Mouse (Mus musculus) heart, adult 8-10 months (tissue): ENCODE results near the gene Olfr905. TPM values are rescaled to one million over a fixed set of nuclear protein-coding genes. Genes with fewer than 3 reads are reported as not detected.

Experiments used
- DNase-seq: peaks from one replicate; pipeline ENCODE4 v3.0.0; 2022; ENCODE audit warnings: low spot score
- total RNA-seq, 4 experiments: library from RNA; stranded (reverse); gene quantifications; 2 replicates each; pipeline ENCODE4 v1.2.4; 2022

Olfr905 gene
- total RNA-seq: not detected

GRCm38 (mm10) chr9:38470807-38471206 lies at the start of gene Olfr905:
Gene Olfr905 (plus strand): TSS chr9:38471107.
- no peak for DNase-seq

- no peak for DNase-seq
These were observed 47.1 kb upstream of the Olfr905 start for GRCm38 (mm10) chr9:38423801-38424200.

- no peak for DNase-seq
These were observed 43.9 kb upstream of the Olfr905 start for GRCm38 (mm10) chr9:38427026-38427425.

GRCm38 (mm10) chr9:38429155-38429554 lies 41.8 kb upstream of the Olfr905 start, which contains the start of gene Olfr901:
Gene Olfr901 (plus strand): TSS chr9:38429455.
- no peak for DNase-seq

- DNase-seq: no peak
These were observed 23.6 kb upstream of the Olfr905 start, which contains the start of gene Olfr902 for GRCm38 (mm10) chr9:38447352-38447751. Gene Olfr902 (plus strand): TSS chr9:38447652.

- DNase-seq: no peak
These were observed 8.1 kb upstream of the Olfr905 start, which contains the start of gene Olfr904 for GRCm38 (mm10) chr9:38462844-38463243. Gene Olfr904 (plus strand): TSS chr9:38463144.

GRCm38 (mm10) chr9:38486785-38487184 lies 15.9 kb downstream of the Olfr905 start, which contains the start of gene Olfr906:
Gene Olfr906 (plus strand): TSS chr9:38487085.
- DNase-seq: no peak

GRCm38 (mm10) chr9:38495501-38495900 lies 24.6 kb downstream of the Olfr905 start, which contains the start of gene Olfr907:
Gene Olfr907 (plus strand): TSS chr9:38495801.
- no peak for DNase-seq

GRCm38 (mm10) chr9:38512353-38512752 lies 41.4 kb downstream of the Olfr905 start:
- DNase-seq: no peak

- DNase-seq: no peak
These were observed 50.4 kb downstream of the Olfr905 start, which contains the start of gene Olfr911-ps1 for GRCm38 (mm10) chr9:38521280-38521679. Gene Olfr911-ps1 (plus strand): TSS chr9:38521580.

Other genes starting within 250 kb of the Olfr905 start
- not detected for gene Olfr143, start 218.3 kb upstream of the Olfr905 start, total RNA-seq
- gene Olfr895, start 203.3 kb upstream of the Olfr905 start, total RNA-seq: not detected
- not detected for gene Olfr896-ps1, start 180.0 kb upstream of the Olfr905 start, total RNA-seq
- not detected for gene Olfr25, start 142.0 kb upstream of the Olfr905 start, total RNA-seq
- gene Olfr898, start 122.7 kb upstream of the Olfr905 start, total RNA-seq: not detected
- gene Olfr250, start 104.2 kb upstream of the Olfr905 start, total RNA-seq: not detected
- not detected for gene Olfr251, start 94.0 kb upstream of the Olfr905 start, total RNA-seq
- gene Olfr147, start 69.4 kb upstream of the Olfr905 start, total RNA-seq: not detected
- not detected for gene Olfr901, start 41.7 kb upstream of the Olfr905 start, total RNA-seq
- gene Olfr902, start 23.5 kb upstream of the Olfr905 start, total RNA-seq: not detected
- gene Olfr904, start 8.0 kb upstream of the Olfr905 start, total RNA-seq: not detected
- gene Olfr906, start 16.0 kb downstream of the Olfr905 start, total RNA-seq: not detected
- gene Olfr907, start 24.7 kb downstream of the Olfr905 start, total RNA-seq: not detected
- gene Olfr911-ps1, start 50.5 kb downstream of the Olfr905 start, total RNA-seq: not detected
- gene Olfr910, start 66.7 kb downstream of the Olfr905 start, total RNA-seq: not detected
- gene Olfr912, start 109.1 kb downstream of the Olfr905 start, total RNA-seq: not detected
- gene Olfr913, start 121.7 kb downstream of the Olfr905 start, total RNA-seq: not detected
- gene Olfr914, start 134.0 kb downstream of the Olfr905 start, total RNA-seq: not detected
- gene Olfr916, start 188.8 kb downstream of the Olfr905 start, total RNA-seq: not detected
- gene Olfr917, start 194.7 kb downstream of the Olfr905 start, total RNA-seq: not detected
- gene Olfr918, start 203.5 kb downstream of the Olfr905 start, total RNA-seq: not detected
- gene Olfr919, start 232.6 kb downstream of the Olfr905 start, total RNA-seq: not detected
- 10 to 100 TPM; 18.4 to 25.0 (median 22.9) TPM for gene Vwa5a, start 247.2 kb downstream of the Olfr905 start, total RNA-seq